ENCODE assay signal across 8 mouse cellular contexts in genomic region chr4:47208421-47208991, GRCm38 (mm10). TPM values are rescaled to one million over a fixed set of nuclear protein-coding genes. Genes with fewer than 3 reads are reported as not detected.
A peak's percentile ranks its signal among the peaks of the same experiment; 100 is the strongest.
DNase-seq lines count a peak whose midpoint lies in the region; ATAC-seq and TF ChIP-seq lines count a peak whose summit lies in the region.

No protein-coding gene starts in this region.

- H3K9me3 ChIP-seq in kidney, postnatal 0 days (replicated peaks; ENCODE audit: low read length) = no peaks in the 10 kb centered on the region
- H3K9me3 ChIP-seq in hindbrain, embryonic 12.5 days (replicated peaks) = no peaks in the 10 kb centered on the region
- no peaks in the 10 kb centered on the region for H3K9me3 ChIP-seq in midbrain, embryonic 13.5 days

- DNase-seq in kidney, postnatal 0 days (ENCODE audit: low spot score) = no peak
- DNase-seq in kidney, adult 9 months = no peak
- DNase-seq in embryo, embryonic 10.5 days (ENCODE audit: low spot score) = peak; percentile 40
- no peak for DNase-seq in adrenal gland, postnatal 14 days

- H3K4me1 ChIP-seq in kidney, postnatal 0 days (replicated peaks; ENCODE audit: insufficient read depth, low read length) = peaks cover 17% of the 10 kb centered on the region
- H3K4me1 ChIP-seq in hindbrain, embryonic 12.5 days = peaks cover 13% of the 10 kb centered on the region; the same call in 1 of the 2 replicates
- peaks cover 6% of the 10 kb centered on the region for H3K4me1 ChIP-seq in midbrain, embryonic 13.5 days (replicated peaks)

- H3K27me3 ChIP-seq in kidney, postnatal 0 days (ENCODE audit: insufficient read depth, low read length) = peaks cover 15% of the 10 kb centered on the region; the same call in 1 of the 2 replicates
- peaks cover 68% of the 10 kb centered on the region for H3K27me3 ChIP-seq in hindbrain, embryonic 12.5 days
- peaks cover 62% of the 10 kb centered on the region for H3K27me3 ChIP-seq in midbrain, embryonic 13.5 days

- ATAC-seq in kidney, postnatal 0 days (replicated peaks; ENCODE audit: low FRiP score, low read depth) = peak; percentile 31; the same call in 1 of the 2 replicates
- ATAC-seq in hindbrain, embryonic 12.5 days (ENCODE audit: low FRiP score) = peak; percentile 64
- ATAC-seq in midbrain, embryonic 13.5 days = peak; percentile 79
- no peak for ATAC-seq in megakaryocyte progenitor cell, adult 5-6 weeks (replicated peaks; ENCODE audit: poor library complexity)
- ATAC-seq in granulocyte monocyte progenitor cell, adult 5-6 weeks (replicated peaks; ENCODE audit: poor library complexity, severe bottlenecking) = no peak

- peak overlapping the region; percentile 42; the same call in 1 of the 2 replicates for H3K27ac ChIP-seq in kidney, postnatal 0 days
- H3K27ac ChIP-seq in hindbrain, embryonic 12.5 days = no peak overlapping the region
- no peak overlapping the region for H3K27ac ChIP-seq in midbrain, embryonic 13.5 days

- peak overlapping the region; percentile 83 for H3K4me2 ChIP-seq in kidney, postnatal 0 days (ENCODE audit: low read length)
- H3K4me2 ChIP-seq in hindbrain, embryonic 12.5 days (replicated peaks) = peak overlapping the region; percentile 85
- peak overlapping the region; percentile 68 for H3K4me2 ChIP-seq in midbrain, embryonic 13.5 days (replicated peaks)

- TF ChIP-seq CTCF in kidney, postnatal 0 days (IDR thresholded peaks at IDR 0.05; ENCODE audit: low read depth) = peak; percentile 34; the same call in 1 of the 2 replicates

- no peaks in the 10 kb centered on the region for H3K36me3 ChIP-seq in kidney, postnatal 0 days (ENCODE audit: insufficient read depth, low read length)
- no peaks in the 10 kb centered on the region for H3K36me3 ChIP-seq in hindbrain, embryonic 12.5 days
- no peaks in the 10 kb centered on the region for H3K36me3 ChIP-seq in midbrain, embryonic 13.5 days

- peak overlapping the region; percentile 50 for H3K4me3 ChIP-seq in kidney, postnatal 0 days (replicated peaks; ENCODE audit: low read depth, low read length)
- peak overlapping the region; percentile 51 for H3K4me3 ChIP-seq in hindbrain, embryonic 12.5 days
- H3K4me3 ChIP-seq in midbrain, embryonic 13.5 days (replicated peaks) = peak overlapping the region; percentile 43

- H3K9ac ChIP-seq in kidney, postnatal 0 days (ENCODE audit: low read depth, low read length) = peak overlapping the region; percentile 62
- H3K9ac ChIP-seq in hindbrain, embryonic 12.5 days = peak overlapping the region; percentile 65
- peak overlapping the region; percentile 63 for H3K9ac ChIP-seq in midbrain, embryonic 13.5 days (replicated peaks)

- 2% methylated on average over 40 of the region's 40 CpGs for WGBS in kidney, postnatal 0 days
- 3% methylated on average over 40 of the region's 40 CpGs for WGBS in hindbrain, embryonic 12.5 days
- WGBS in midbrain, embryonic 13.5 days = 2% methylated on average over 40 of the region's 40 CpGs

RNA-seq across cellular contexts. Expression of gene Col15a1, which starts 0.5 kb away (rescaled TPM):
- 46.5 and 51.7 TPM in 2 replicates for polyA plus RNA-seq in kidney, postnatal 0 days (2015; fragmentation: Nextera tagmentation; extraction: Ambion mirVana)
- polyA plus RNA-seq in hindbrain, embryonic 12.5 days (2016; fragmentation: Nextera tagmentation; extraction: Ambion mirVana) = 7.3 and 9.2 TPM in 2 replicates
- 1.2 and 1.5 TPM in 2 replicates for polyA plus RNA-seq in midbrain, embryonic 13.5 days (2015; fragmentation: Nextera tagmentation; extraction: Ambion mirVana)
- not detected in 2 replicates for total RNA-seq in megakaryocyte progenitor cell, adult 5-6 weeks (2015)
- 0.17 TPM in 2 replicates for total RNA-seq in megakaryocyte progenitor cell, adult 5-6 weeks (2017)
- total RNA-seq in adrenal gland, postnatal 14 days (2021) = 72.9 and 74.5 TPM in 2 replicates
- not detected in 2 replicates for total RNA-seq in granulocyte monocyte progenitor cell, adult 5-6 weeks (2014; fragmentation: Nextera tagmentation)
- total RNA-seq in granulocyte monocyte progenitor cell, adult 5-6 weeks (2017) = not detected in 2 replicates

Comparison
In these comparisons a context has a peak if more than half of its experiments do, and no peak if none do; other contexts are left out.
1. ATAC-seq: peak in kidney, postnatal 0 days (single experiment), hindbrain, embryonic 12.5 days (single experiment) and midbrain, embryonic 13.5 days (single experiment); none in megakaryocyte progenitor cell, adult 5-6 weeks (single experiment) and granulocyte monocyte progenitor cell, adult 5-6 weeks (single experiment).
2. RNA of gene Col15a1, which starts 0.5 kb away (total RNA-seq): 72.9 to 74.5 TPM in adrenal gland, postnatal 14 days; 0.17 TPM in megakaryocyte progenitor cell, adult 5-6 weeks and not detected in granulocyte monocyte progenitor cell, adult 5-6 weeks; every median in the first group is over 10 times any median in the second.
3. Peak in every context shown above with its lines, with median percentiles within 50 percentile points of each other: H3K4me2 ChIP-seq, H3K4me3 ChIP-seq and H3K9ac ChIP-seq.